Mouse (Mus musculus) liver, adult 2 months (tissue): Measurements from ENCODE around the gene Rsf1.

Experiments used
- CTCF ChIP-seq: fragments of 200-500 bp; IDR thresholded peaks from 2 replicates; pipeline ENCODE4 v1.5.1; 2011; ENCODE audit warnings: low read depth, low read length, control low read depth
- POLR2A ChIP-seq: fragments of 200-500 bp; IDR thresholded peaks from 2 replicates; pipeline ENCODE4 v1.6.1; 2011; ENCODE audit warnings: low read length, control low read depth; ENCODE audit not compliant: insufficient read depth; ENCODE audit errors: extremely low read depth

DNA sequence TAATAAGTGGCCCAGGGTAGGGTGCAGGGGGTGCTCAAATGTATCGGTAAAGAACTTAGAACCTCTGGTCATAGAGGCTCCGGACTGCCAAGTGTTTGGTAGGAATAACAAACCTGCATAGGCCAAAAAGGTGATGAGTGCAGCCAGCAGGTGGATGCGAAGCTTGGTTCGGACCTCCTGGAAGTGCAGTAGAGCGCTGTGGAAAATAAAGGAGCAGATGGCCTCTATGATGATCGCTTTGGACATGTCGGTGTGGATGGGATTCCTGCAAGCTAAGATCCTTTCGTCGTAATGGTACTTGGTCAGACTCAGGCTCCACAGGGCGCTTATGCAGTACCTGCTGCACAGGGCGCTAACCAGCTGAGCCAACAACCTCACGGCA, 157.6 kb downstream of the Rsf1 start:
- TF ChIP-seq CTCF: no peak
- TF ChIP-seq POLR2A: no peak
